Mouse (Mus musculus) MEL (cell line): ENCODE measurements at regions not wholly inside any gene's neighbourhood (a gene's known extent, or its start where the extent isn't known, plus 50 kb on each side); places are given as distances from the start of the nearest gene placed in this dataset.
"Not testable (repeated sequence)": the region's sequence is repeated elsewhere in the genome, so short reads cannot be mapped to it uniquely, and the experiment has no call there.

Source experiments
- DNase-seq: peaks from one replicate; pipeline ENCODE4 v3.0.0; 2011; ENCODE audit warnings: low read depth, low spot score
- H3K27ac ChIP-seq: 2 replicates; pipeline ENCODE4 v1.5.1; 2012; ENCODE audit warnings: low read depth, mild to moderate bottlenecking, control low read depth, low read length, moderate library complexity; ENCODE audit not compliant: control insufficient read depth
- H3K27me3 ChIP-seq, 2 experiments: fragments of 150-350 bp in 1 of 2; sonication (generic) in 1 of 2; 2 replicates each; pipeline ENCODE4 v1.6.1; 2012; ENCODE audit warnings: low read length in 2 of 2, mild to moderate bottlenecking in 2 of 2, improper control_type of control experiment in 1 of 2, moderate library complexity in 1 of 2; ENCODE audit not compliant: insufficient read depth in 2 of 2, control insufficient read depth in 1 of 2
- H3K36me3 ChIP-seq, 2 experiments: 2 replicates each; pipeline ENCODE4 v1.6.1; 2012 to 2014; ENCODE audit warnings: low read length in 2 of 2, improper control_type of control experiment in 1 of 2, inconsistent platforms in 1 of 2, mild to moderate bottlenecking in 1 of 2; ENCODE audit not compliant: insufficient read depth in 2 of 2, control insufficient read depth in 1 of 2
- H3K4me1 ChIP-seq, 2 experiments: fragments of 150-350 bp in 1 of 2; sonication (generic) in 1 of 2; 2 replicates each; pipeline ENCODE4 v1.6.1; 2012; ENCODE audit warnings: low read length in 2 of 2, improper control_type of control experiment in 1 of 2, mild to moderate bottlenecking in 1 of 2; ENCODE audit not compliant: insufficient read depth in 2 of 2, control insufficient read depth in 1 of 2
- H3K4me3 ChIP-seq, 2 experiments: fragments of 150-350 bp in 1 of 2; sonication (generic) in 1 of 2; 2 replicates each; pipeline ENCODE4 v1.5.1; 2012; ENCODE audit warnings: low read depth in 2 of 2, low read length in 2 of 2, mild to moderate bottlenecking in 2 of 2, moderate library complexity in 2 of 2, control low read depth in 1 of 2, improper control_type of control experiment in 1 of 2; ENCODE audit not compliant: control insufficient read depth in 1 of 2, insufficient read depth in 1 of 2
- H3K79me2 ChIP-seq: 2 replicates; pipeline ENCODE4 v1.6.1; 2012; ENCODE audit warnings: mild to moderate bottlenecking, low read length, moderate library complexity; ENCODE audit not compliant: control insufficient read depth, poor library complexity, insufficient read depth
- H3K9ac ChIP-seq: 2 replicates; pipeline ENCODE4 v1.6.1; 2012; ENCODE audit warnings: low read depth, mild to moderate bottlenecking, control low read depth, low read length, moderate library complexity; ENCODE audit not compliant: control insufficient read depth, poor library complexity, severe bottlenecking
- H3K9me3 ChIP-seq: fragments of 150-350 bp; sonication (generic); replicated peaks from 2 replicates; pipeline ENCODE4 v1.6.1; 2012; ENCODE audit warnings: mild to moderate bottlenecking, low read length, improper control_type of control experiment, moderate library complexity; ENCODE audit not compliant: insufficient read depth
- CTCF ChIP-seq, 3 experiments: IDR thresholded peaks in 2 of 3; conservative IDR thresholded peaks in 1 of 3; 2 replicates each; pipeline ENCODE4 v1.5.1; 2011 to 2012; ENCODE audit warnings: low read length in 3 of 3, low read depth in 2 of 3, mild to moderate bottlenecking in 2 of 3, improper control_type of control experiment in 1 of 3, inconsistent platforms in 1 of 3, mixed read lengths in 1 of 3, moderate library complexity in 1 of 3; ENCODE audit not compliant: control insufficient read depth in 1 of 3, insufficient read depth in 1 of 3, poor library complexity in 1 of 3, severe bottlenecking in 1 of 3
- E2F4 ChIP-seq: IDR thresholded peaks from 2 replicates; pipeline ENCODE4 v1.6.1; 2011; ENCODE audit warnings: low read depth, low read length, improper control_type of control experiment, borderline replicate concordance
- ETS1 ChIP-seq: IDR thresholded peaks from 2 replicates; pipeline ENCODE4 v1.6.1; 2012; ENCODE audit warnings: low read depth, mild to moderate bottlenecking, inconsistent platforms, low read length, improper control_type of control experiment, moderate library complexity
- MAFK ChIP-seq: IDR thresholded peaks from 2 replicates; pipeline ENCODE4 v1.6.1; 2011; ENCODE audit warnings: low read depth, mild to moderate bottlenecking, low read length, improper control_type of control experiment, borderline replicate concordance
- MAX ChIP-seq: IDR thresholded peaks from 2 replicates; pipeline ENCODE4 v1.6.1; 2011; ENCODE audit warnings: low read length, improper control_type of control experiment
- MAZ ChIP-seq: IDR thresholded peaks from 2 replicates; pipeline ENCODE4 v1.6.1; 2012; ENCODE audit warnings: low read depth, mild to moderate bottlenecking, inconsistent platforms, low read length, improper control_type of control experiment
- MYB ChIP-seq: IDR thresholded peaks from 2 replicates; pipeline ENCODE4 v1.6.1; 2011; ENCODE audit warnings: mild to moderate bottlenecking, low read depth, low read length, improper control_type of control experiment
- POLR2A ChIP-seq, 2 experiments: IDR thresholded peaks; 2 replicates each; pipeline ENCODE4 v1.6.1; 2011 to 2012; ENCODE audit warnings: low read length in 2 of 2, mild to moderate bottlenecking in 2 of 2, control low read depth in 1 of 2, improper control_type of control experiment in 1 of 2, low read depth in 1 of 2, moderate library complexity in 1 of 2; ENCODE audit not compliant: control insufficient read depth in 1 of 2, insufficient read depth in 1 of 2, poor library complexity in 1 of 2
- POLR2AphosphoS5 ChIP-seq: IDR thresholded peaks from 2 replicates; pipeline ENCODE4 v1.6.1; 2012; ENCODE audit warnings: low read depth, borderline replicate concordance, mild to moderate bottlenecking, inconsistent platforms, low read length, moderate library complexity, mixed read lengths
- RAD21 ChIP-seq: IDR thresholded peaks from 2 replicates; pipeline ENCODE4 v1.6.1; 2011; ENCODE audit warnings: mild to moderate bottlenecking, low read depth, low read length, improper control_type of control experiment
- SMC3 ChIP-seq: IDR thresholded peaks from 2 replicates; pipeline ENCODE4 v1.6.1; 2011; ENCODE audit warnings: low read depth, low read length, improper control_type of control experiment
- TBP ChIP-seq: IDR thresholded peaks from 2 replicates; pipeline ENCODE4 v1.8.0; 2011; ENCODE audit warnings: low read depth, low read length, improper control_type of control experiment
- USF1 ChIP-seq: IDR thresholded peaks from 2 replicates; pipeline ENCODE4 v1.6.1; 2014; ENCODE audit warnings: low read depth, mild to moderate bottlenecking, inconsistent platforms, low read length, improper control_type of control experiment, moderate library complexity
- ZKSCAN1 ChIP-seq: IDR thresholded peaks from 2 replicates; pipeline ENCODE4 v1.6.1; 2012; ENCODE audit warnings: low read depth, mild to moderate bottlenecking, inconsistent platforms, low read length, improper control_type of control experiment, moderate library complexity
- ZMIZ1 ChIP-seq: IDR thresholded peaks from 2 replicates; pipeline ENCODE4 v1.6.1; 2012; ENCODE audit warnings: low read depth, mild to moderate bottlenecking, inconsistent platforms, low read length, improper control_type of control experiment, moderate library complexity

DNA sequence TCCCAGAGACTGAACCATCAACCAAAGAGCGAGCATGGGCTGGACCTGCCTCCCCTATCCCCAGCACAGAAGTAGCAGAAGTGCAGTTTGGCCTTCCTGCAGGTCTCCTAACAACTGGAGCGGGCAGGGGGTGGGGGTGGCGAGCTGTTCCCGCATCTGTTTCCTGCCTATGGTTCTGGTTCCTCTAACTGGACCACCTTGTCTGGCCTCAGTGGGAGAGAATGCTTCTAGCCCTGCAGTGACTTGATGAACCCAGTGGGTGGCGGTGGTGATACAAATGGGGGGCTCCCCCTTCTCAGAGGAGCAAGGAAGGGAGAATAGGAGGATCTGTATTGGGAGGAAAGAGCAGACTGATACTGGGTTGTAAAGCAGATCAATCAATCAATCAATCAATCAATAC, 69.2 kb upstream of the Chmp2b start:
- peak; percentile 17 for DNase-seq
- H3K9ac ChIP-seq, result no peak overlapping the region
- TF ChIP-seq USF1, result no peak
- no peak for TF ChIP-seq MYB
- TF ChIP-seq CTCF (IDR thresholded peaks at IDR 0.05 in 2 of 3, conservative IDR thresholded peaks at IDR 0.05 in 1 of 3; ENCODE audit: control insufficient read depth in 1 of 3, insufficient read depth in 1 of 3, low read depth in 2 of 3, low read length in 3 of 3, poor library complexity in 1 of 3, severe bottlenecking in 1 of 3), result peak in 2 of 3 experiments; percentile 26 to 33; a peak in 3 of 6 replicates
- TF ChIP-seq POLR2A (IDR thresholded peaks at IDR 0.05; ENCODE audit: control insufficient read depth in 1 of 2, insufficient read depth in 1 of 2, low read depth in 1 of 2, low read length in 2 of 2, poor library complexity in 1 of 2), result no peak
- TF ChIP-seq POLR2AphosphoS5, result no peak
- TF ChIP-seq MAX, result no peak
- TF ChIP-seq MAFK, result no peak
- TF ChIP-seq SMC3, result peak; percentile 30; the same call in 1 of the 2 replicates
- no peak for TF ChIP-seq ZKSCAN1
- TF ChIP-seq, all 39 proteins: peak for 2
- Histone ChIP-seq H3K4me1 (no peaks in the 10 kb centered on the region), H3K27ac (no peak overlapping the region), H3K36me3 (no peaks in the 10 kb centered on the region), H3K4me3 (no peak overlapping the region), H3K27me3 (no peaks in the 10 kb centered on the region; a peak in 1 of 4 replicates), H3K9me3 (no peaks in the 10 kb centered on the region), H3K79me2 (no peaks in the 10 kb centered on the region)

DNA sequence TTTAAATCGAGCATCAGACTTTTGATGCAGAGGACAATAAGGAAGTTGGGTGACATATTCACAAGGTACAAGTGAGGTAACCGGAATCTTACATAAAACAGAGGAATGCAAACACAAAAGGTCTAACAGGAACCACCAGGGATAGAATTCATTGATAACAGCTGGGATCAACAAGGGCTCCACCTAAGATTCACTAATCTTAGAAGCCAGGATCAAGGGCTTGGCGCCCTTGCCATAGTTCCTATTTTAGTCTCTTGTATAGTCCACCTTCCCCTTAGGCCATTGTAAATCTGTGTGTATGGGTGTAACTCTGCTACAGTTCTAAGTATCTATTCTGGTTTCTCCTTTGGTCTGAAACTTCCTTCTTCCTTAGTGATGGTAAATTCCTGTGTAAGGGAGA, 84.2 kb upstream of the Chmp2b start:
- H3K79me2 ChIP-seq, H3K36me3 ChIP-seq, H3K27me3 ChIP-seq, H3K9me3 ChIP-seq, H3K9ac ChIP-seq, DNase-seq, H3K27ac ChIP-seq, H3K4me1 ChIP-seq, H3K4me3 ChIP-seq: not testable (repeated sequence)

DNA sequence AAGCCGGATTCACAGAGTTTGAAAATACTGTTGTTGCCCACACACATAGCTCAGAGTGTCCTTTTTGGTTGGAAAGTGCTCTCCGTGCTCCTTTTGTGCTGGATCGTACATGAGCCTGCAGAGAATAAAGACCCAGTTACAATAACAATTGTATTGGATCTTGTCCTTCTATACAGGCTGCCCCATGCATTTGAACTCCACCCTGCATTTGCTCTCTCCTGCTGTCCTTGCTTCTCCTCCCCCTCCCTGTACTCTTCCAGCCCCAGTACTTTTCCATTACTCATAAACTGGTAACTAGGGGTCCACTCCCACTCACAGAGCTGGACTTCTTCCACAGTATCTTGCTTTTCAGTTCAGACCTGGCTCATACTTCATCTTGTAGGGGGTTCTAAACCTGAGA, 86.5 kb upstream of the Chmp2b start:
- no peak overlapping the region for H3K9ac ChIP-seq
- no peak for TF ChIP-seq ZKSCAN1
- TF ChIP-seq ETS1, result no peak
- no peak for TF ChIP-seq MAZ
- TF ChIP-seq TBP, result no peak
- TF ChIP-seq E2F4, result no peak
- TF ChIP-seq ZMIZ1, result no peak
- TF ChIP-seq RAD21, result no peak
- TF ChIP-seq MAX, result no peak
- TF ChIP-seq, all 39 proteins: peak for 0
- Histone ChIP-seq H3K4me1 (no peaks in the 10 kb centered on the region), H3K27me3 (no peaks in the 10 kb centered on the region), H3K9me3 (no peaks in the 10 kb centered on the region), H3K36me3 (no peaks in the 10 kb centered on the region), H3K27ac (no peak overlapping the region), H3K4me3 (no peak overlapping the region), H3K79me2 (no peaks in the 10 kb centered on the region)
- DNase-seq, result no peak
